Mouse (Mus musculus) splenic B cell, adult 2 months (primary cell): ENCODE results near the gene Sik1.

ENCODE experiments used
- DNase-seq: peaks from one replicate; pipeline ENCODE4 v3.0.0-alpha.2; 2011; ENCODE audit warnings: low read depth, low spot score
- H3K27me3 ChIP-seq: 2 replicates; pipeline ENCODE4 v1.6.1; 2012; ENCODE audit warnings: mild to moderate bottlenecking, low read length, moderate library complexity, mixed read lengths; ENCODE audit not compliant: control insufficient read depth, poor library complexity, insufficient read depth, severe bottlenecking
- H3K36me3 ChIP-seq: 2 replicates; pipeline ENCODE4 v1.6.1; 2012; ENCODE audit warnings: mild to moderate bottlenecking, low read length, moderate library complexity, mixed read lengths; ENCODE audit not compliant: control insufficient read depth, poor library complexity, insufficient read depth, severe bottlenecking

Gene Sik1

DNA sequence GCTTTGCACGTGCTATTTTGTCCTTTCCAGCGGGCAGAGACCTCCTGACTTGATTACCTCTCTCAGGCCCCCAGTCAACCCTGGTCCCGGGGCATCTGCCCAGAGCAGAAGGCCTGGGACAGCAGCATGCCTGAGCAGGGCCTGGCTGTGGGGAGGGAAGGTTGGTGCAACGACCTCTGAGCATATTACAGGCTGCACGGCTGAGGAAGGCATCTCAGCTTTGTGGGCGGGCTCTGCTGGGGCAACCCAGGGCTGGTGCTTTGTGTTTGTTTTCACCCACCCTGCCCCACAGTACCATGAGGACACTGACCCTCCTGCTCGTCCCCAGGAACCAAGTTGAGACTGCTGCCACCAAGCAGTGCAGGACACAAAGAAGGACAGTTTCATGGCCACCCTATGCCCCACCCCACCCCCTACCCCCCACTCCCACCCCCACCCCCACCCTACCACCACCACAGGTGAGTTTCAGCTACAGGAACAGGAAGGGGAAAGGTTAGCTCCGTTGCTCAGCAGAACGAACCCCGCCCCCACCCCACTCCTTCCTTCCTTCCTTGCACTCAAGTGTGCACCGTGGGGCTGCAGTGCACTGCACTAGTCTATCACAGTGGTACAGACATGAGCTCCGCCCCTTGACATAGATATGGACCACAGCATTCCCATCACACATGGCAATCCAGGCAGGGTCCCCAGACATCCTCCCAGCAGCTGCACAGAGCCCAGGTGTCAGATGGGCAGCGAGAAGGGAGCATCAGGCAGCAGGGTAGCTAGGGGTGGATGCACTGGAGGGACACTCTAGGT, 34.3 kb downstream of the Sik1 start:
- DNase-seq: peak; percentile 78
- Histone ChIP-seq H3K36me3 (no peaks in the 10 kb centered on the region), H3K27me3 (no peaks in the 10 kb centered on the region)

DNA sequence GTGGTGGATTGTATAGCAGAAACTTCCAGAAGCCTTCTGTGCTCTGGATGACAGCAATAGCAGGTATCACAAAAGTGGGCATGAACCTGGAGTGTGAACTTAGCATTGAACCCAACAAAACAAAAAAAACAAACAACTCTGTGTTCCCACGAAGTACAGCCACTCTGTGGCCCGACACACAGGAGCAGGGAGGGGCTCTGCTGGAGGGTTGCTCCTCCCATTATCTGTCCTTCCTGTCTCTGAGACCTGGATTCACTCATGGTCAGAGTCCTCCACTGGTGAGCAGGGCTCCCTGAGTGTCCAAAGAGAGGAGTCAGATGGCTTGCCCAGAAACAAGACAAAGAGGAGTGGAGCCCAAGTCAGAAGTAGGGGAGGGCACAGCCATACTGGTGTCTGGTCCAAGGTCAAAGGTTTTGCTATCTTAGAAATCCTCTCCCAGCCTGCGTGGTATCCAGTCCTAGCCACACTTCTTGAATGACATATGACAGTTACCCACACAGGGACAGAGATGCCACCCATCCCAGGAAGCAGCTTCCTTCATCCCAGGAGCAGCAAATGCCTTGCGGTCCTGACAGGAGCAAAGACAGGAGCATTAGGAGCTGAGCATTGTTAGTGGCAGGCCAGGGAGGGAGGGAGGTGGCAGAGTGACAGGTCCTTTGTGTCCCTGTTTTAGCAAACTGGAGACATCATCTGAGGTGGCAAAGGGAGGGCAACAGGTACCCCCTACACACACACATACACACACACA, 35.3 kb downstream of the Sik1 start:
- H3K36me3 ChIP-seq: no peaks in the 10 kb centered on the region
- DNase-seq: no peak
- no peaks in the 10 kb centered on the region for H3K27me3 ChIP-seq

DNA sequence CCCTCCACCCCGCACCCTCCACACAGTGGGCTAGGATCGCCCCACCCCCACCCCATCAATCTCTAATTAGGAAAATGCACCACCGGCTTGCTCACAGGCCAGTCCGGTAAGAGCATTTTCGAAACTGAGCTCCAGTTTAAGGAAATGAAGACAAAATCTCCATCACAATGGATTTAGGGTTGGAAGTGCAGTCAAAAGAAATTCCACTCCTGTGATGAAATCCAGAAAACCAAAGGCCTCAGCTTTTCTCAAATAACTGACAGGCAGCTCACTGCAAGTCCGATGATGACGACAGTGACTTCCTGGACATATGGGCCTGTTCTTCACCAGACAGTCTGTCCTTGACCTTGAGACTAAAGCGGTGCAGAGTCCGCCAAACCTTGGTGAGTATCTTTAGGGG, 36.2 kb downstream of the Sik1 start:
- Histone ChIP-seq H3K36me3 (no peaks in the 10 kb centered on the region), H3K27me3 (no peaks in the 10 kb centered on the region)
- DNase-seq: no peak

DNA sequence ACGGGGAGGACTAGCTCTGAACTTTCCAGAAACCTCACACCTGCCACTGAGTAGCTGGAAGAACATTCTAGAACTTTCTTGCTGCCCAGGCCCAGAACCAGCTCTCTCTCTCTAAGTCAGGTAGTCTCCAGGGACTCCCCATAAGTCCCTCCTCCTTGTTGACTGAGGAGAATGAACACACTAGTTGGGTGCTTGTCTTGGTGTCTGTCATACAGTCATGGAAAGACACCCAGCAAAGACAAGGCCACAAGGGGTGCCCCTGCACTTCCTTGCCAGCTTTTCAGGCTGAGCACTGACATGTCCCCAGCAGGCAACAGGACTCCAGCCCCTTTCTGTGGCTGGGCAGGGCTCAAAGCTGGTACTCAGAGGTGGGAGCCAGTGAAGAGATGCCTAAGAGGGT, 37.8 kb downstream of the Sik1 start:
- Histone ChIP-seq H3K36me3 (no peaks in the 10 kb centered on the region), H3K27me3 (no peaks in the 10 kb centered on the region)
- DNase-seq: peak; percentile 67

DNA sequence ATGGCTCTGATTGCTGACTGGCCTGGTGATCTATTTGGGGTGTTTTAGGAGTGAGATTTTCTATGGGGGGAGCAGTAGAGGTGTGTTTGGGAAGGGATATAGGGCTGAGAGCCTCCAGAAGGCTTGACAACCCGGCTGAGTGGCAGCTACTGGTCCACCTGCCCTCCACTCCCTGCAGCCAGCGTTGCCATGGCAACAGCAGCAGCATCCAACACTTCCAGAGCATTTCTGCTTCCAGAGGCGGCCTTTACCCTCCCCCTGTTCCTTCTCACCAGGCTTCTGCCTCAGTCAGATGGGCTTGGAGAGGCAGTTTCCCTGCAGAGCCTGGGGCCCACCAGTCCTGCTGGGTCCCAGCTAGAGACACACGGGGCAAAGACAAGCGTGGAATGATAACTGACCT, 38.4 kb downstream of the Sik1 start:
- no peak for DNase-seq
- Histone ChIP-seq H3K36me3 (no peaks in the 10 kb centered on the region), H3K27me3 (no peaks in the 10 kb centered on the region)

DNA sequence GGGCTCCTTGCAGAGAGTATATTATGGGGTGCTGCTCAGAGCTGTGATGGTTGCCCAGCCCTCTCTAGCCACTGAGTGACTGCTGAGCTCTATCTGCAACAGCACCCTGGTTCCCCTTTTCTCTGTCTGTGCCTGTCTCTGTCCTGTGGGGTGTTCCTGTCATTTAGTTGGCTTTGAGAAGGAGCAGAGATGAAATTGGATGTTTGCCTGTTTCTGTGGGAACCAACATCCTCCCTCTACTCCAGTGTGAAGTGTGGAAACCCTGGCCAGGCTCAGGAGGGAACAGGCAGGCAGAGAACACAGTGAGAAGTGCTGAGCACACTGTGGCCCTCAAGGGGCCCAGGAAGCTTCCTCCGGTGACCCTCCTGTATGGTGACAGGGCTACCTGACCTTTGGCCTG, 40.8 kb downstream of the Sik1 start:
- Histone ChIP-seq H3K27me3 (no peaks in the 10 kb centered on the region), H3K36me3 (no peaks in the 10 kb centered on the region)
- DNase-seq: peak; percentile 38

DNA sequence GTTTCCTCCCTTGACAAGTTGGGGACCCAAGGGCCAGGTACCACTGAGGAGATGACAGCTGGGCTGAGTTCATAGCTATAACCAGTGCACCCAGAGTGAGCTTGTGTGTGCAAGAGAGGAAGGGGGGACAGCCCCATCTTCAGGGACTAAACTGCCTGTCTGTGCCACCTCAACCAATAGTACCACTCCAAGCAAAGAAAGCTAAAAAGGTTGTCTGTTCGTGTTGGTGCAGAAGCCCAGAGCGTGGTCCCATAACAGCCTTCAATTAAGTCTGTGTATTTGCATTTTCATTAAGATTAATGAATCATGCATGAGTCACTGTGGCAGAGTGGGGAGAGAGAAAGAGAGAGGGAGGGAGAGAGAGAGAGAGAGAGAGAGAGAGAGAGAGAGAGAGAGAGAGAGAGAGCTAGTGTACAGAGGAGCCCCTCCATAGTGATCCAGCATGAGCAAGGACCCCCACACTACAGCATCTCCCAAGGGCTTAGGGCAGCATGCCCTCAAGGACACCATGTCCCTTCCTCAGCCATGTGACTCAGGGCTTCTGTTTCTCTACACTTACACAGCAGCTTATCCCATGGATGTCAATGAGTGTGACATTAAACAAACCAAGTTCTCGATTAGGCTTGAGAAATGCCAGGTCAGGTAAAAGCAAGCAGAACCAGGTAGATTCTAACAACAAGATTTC, 41.5 kb downstream of the Sik1 start:
- no peak for DNase-seq
- no peaks in the 10 kb centered on the region for H3K36me3 ChIP-seq
- H3K27me3 ChIP-seq: no peaks in the 10 kb centered on the region

DNA sequence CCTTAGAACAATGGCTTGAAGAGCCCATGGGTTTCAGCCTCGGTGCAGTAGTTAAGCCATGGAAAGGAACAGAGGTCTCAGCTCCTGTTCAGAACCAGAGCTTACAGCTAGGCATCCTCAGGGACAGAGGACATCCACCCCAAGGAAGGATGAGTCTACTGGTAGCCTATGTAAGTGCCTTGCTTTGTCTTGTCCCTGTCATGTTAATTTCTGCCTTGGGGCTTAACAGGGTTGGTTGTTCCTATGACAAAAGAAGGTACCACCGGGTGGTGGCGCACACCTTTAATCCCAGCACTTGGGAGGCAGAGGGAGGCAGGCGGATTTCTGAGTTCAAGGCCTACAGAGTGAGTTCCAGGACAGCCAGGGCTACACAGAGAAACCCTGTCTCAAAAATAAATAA, 44.3 kb downstream of the Sik1 start:
- H3K36me3 ChIP-seq: no peaks in the 10 kb centered on the region
- H3K27me3 ChIP-seq: no peaks in the 10 kb centered on the region
- DNase-seq: no peak

DNA sequence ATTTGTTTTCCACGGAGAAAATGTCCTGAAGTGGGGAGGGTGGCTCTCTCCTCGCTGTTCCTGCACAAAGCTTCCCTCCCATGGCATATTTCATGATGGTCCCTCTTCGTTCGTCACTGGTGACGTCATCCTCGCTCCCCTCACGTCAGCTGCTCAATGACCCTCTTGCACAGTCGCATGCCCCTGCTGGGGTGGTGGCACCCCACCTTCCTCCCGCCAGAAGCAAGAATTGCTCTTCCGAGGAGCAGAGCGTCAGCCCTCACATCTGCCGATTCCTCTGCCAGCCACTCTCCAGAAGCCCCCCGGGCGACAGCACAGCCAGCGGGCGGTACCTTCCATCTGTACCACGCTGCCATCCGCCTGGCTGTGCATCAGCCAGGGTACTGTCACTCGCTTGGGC, 45.7 kb downstream of the Sik1 start:
- DNase-seq: no peak
- H3K27me3 ChIP-seq: no peaks in the 10 kb centered on the region
- no peaks in the 10 kb centered on the region for H3K36me3 ChIP-seq

DNA sequence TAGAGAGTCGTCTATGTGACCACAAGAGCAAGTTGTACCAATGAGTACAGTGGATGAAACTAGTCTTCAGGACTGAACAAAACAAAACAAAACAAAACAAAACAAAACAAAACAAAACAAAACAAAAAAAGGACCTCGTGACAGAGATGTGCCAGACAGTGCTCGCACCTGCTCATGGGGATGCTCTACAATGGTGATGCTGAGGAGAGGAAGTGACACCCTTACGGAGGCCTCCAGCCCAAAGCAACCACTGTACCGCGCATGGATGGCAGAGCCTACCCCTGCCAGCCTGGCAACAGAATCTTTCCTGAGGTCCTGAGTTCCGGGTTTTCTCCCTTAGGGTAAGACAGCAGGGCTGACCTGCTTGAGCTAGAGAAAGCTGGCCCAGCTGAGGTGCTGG, 46.5 kb downstream of the Sik1 start:
- Histone ChIP-seq H3K27me3 (no peaks in the 10 kb centered on the region), H3K36me3 (no peaks in the 10 kb centered on the region)
- DNase-seq: peak; percentile 73

DNA sequence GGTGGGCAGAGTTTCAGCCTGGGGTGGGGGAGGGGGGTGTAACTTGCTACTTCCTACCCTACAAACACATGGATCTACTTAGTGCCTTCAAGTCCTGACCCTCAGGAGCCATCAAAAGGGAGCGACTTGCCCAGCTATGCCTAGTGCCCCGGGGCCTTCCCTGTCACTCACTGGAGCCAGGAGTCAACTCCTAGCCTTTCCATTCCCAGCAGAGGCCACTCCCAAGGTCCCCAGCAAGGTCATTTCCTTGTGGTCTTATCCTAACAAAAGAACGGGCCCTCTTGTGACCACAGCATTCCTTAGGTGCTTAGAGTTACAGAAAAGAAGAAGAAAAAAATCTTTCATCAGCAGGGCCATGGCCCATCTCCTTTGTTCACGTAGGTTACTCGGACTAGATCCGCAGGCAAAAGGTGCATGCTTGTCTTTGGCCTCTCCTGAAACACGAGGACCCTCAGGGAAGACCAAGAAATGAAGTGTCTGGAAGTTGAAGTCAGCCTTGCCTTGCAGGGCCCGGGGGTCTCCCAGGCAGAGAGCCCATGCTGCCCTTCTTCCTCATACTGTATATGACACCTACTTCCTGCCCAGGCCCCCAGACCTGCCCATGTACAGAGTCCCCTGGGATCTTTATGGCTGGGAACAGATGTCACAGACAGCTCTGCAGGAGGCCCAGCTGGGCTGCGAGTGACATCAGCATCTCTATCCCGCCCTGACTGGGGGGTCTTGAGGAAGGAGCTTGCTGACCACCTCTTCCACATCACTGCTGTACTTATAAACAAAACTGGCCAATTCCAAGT, 47.3 kb downstream of the Sik1 start:
- peak; percentile 60 for DNase-seq
- H3K36me3 ChIP-seq: no peaks in the 10 kb centered on the region
- H3K27me3 ChIP-seq: no peaks in the 10 kb centered on the region

DNA sequence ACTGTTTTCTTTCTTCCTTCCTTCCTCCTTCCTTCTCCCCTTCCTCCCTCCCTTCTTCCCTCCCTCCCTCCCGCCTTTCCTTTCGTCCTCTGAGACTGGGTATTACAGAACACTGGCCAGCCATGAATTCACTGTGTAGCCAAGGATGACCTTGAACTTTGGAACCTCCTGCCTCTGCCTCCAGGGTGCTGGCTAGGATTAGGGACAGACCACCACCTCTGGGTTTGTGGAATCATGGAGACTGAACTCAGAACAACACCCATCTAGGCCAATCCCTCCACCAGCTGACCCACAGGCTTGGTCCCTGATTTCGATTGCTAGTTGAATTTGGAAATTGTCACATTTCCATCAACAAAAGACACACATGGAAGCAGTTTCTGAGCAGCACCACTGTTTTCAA, 49.1 kb downstream of the Sik1 start:
- no peak for DNase-seq

DNA sequence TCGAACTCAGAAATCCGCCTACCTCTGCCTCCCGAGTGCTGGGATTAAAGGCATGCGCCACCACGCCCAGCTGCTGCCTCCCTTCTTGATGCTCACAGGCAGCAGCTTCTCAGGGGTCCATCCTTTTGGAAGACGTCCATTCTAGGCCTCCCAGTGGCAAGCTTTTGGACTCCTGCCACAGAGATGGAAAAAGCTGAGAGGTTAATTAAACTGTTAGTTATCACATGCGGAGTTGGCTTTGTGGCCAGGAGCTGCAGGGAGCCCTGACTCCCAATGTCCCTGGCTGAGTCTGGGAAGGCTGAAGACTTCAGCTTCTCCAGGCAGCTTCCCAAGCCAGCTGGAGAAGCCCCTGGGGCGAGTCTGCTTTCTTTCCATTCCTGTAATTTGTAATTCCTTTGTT, 49.6 kb downstream of the Sik1 start:
- Histone ChIP-seq H3K27me3 (no peaks in the 10 kb centered on the region), H3K36me3 (no peaks in the 10 kb centered on the region)
- no peak for DNase-seq

More for the DNA sequence above, 49.1 kb downstream of the Sik1 start:
- H3K36me3 ChIP-seq: no peaks in the 10 kb centered on the region
- H3K27me3 ChIP-seq: no peaks in the 10 kb centered on the region

DNA sequence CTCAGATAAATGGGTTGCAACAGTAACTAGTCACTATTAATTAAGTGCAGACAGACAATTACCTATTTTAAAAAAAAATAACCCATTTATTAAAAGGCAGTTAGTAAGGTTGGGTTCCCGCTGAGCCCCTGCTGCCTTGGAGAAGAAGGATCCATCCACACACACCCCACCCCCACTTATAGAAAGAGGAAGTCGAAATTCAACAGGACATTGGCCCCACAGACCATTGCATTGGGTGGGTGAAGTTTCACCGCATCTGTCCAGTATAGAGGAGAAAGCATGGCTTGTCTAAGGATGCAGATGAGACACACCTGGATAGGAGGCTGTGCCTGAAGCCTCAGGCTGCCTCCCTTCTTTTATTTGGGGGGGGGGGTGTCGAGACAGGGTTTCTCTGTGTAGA, 50.0 kb downstream of the Sik1 start:
- Histone ChIP-seq H3K36me3 (no peaks in the 10 kb centered on the region), H3K27me3 (no peaks in the 10 kb centered on the region)
- no peak for DNase-seq
